Mouse (Mus musculus): ENCODE measurements at regions not wholly inside any gene's neighbourhood (a gene's known extent, or its start where the extent isn't known, plus 50 kb on each side); places are given as distances from the start of the nearest gene placed in this dataset.

GRCm38 (mm10) chr15:62709546-62709945 lies 1135.4 kb downstream of the Gsdmc2 start:
- Histone ChIP-seq H3K9me3 (replicated peaks; ENCODE audit: control insufficient read depth, low read length, poor library complexity, severe bottlenecking) (no peaks in the 10 kb centered on the region), H3K4me3 (ENCODE audit: low read depth, low read length) (no peak overlapping the region), H3K4me2 (ENCODE audit: low read length) (no peak overlapping the region), H3K27me3 (ENCODE audit: control insufficient read depth, insufficient read depth, low read depth, low read length) (no peaks in the 10 kb centered on the region), H3K4me1 (ENCODE audit: control insufficient read depth, insufficient read depth, low read length) (no peaks in the 10 kb centered on the region), H3K27ac (ENCODE audit: low read length) (no peak overlapping the region), H3K9ac (ENCODE audit: low read depth, low read length) (no peak overlapping the region), H3K36me3 (ENCODE audit: control insufficient read depth, insufficient read depth, low read length) (no peaks in the 10 kb centered on the region)
- ATAC-seq = no peak
- 69% methylated on average over 2 of the region's 2 CpGs for WGBS

GRCm38 (mm10) chr15:62698559-62698958 lies 1146.4 kb downstream of the Gsdmc2 start:
- no peaks in the 10 kb centered on the region for H3K27me3 ChIP-seq (ENCODE audit: control insufficient read depth, insufficient read depth, low read depth, low read length)
- 76% methylated on average over 1 of the region's 1 CpGs for WGBS
- no peak for ATAC-seq
- no peaks in the 10 kb centered on the region for H3K4me1 ChIP-seq (ENCODE audit: control insufficient read depth, insufficient read depth, low read length)
- H3K4me2 ChIP-seq (ENCODE audit: low read length) = no peak overlapping the region
- no peaks in the 10 kb centered on the region for H3K9me3 ChIP-seq (replicated peaks; ENCODE audit: control insufficient read depth, low read length, poor library complexity, severe bottlenecking)
- H3K36me3 ChIP-seq (ENCODE audit: control insufficient read depth, insufficient read depth, low read length) = no peaks in the 10 kb centered on the region
- H3K27ac ChIP-seq (ENCODE audit: low read length) = no peak overlapping the region
- H3K9ac ChIP-seq (ENCODE audit: low read depth, low read length) = no peak overlapping the region
- H3K4me3 ChIP-seq (ENCODE audit: low read depth, low read length) = no peak overlapping the region

- H3K9me3 ChIP-seq (replicated peaks; ENCODE audit: control insufficient read depth, low read length, poor library complexity, severe bottlenecking) = no peaks in the 10 kb centered on the region
- H3K4me3 ChIP-seq (ENCODE audit: low read depth, low read length) = no peak overlapping the region
- H3K27me3 ChIP-seq (ENCODE audit: control insufficient read depth, insufficient read depth, low read depth, low read length) = no peaks in the 10 kb centered on the region
- H3K27ac ChIP-seq (ENCODE audit: low read length) = no peak overlapping the region
- H3K4me2 ChIP-seq (ENCODE audit: low read length) = no peak overlapping the region
- no peak for ATAC-seq
- WGBS = 60% methylated on average over 3 of the region's 3 CpGs
- H3K4me1 ChIP-seq (ENCODE audit: control insufficient read depth, insufficient read depth, low read length) = no peaks in the 10 kb centered on the region
- H3K36me3 ChIP-seq (ENCODE audit: control insufficient read depth, insufficient read depth, low read length) = no peaks in the 10 kb centered on the region
- no peak overlapping the region for H3K9ac ChIP-seq (ENCODE audit: low read depth, low read length)
These were observed 1150.2 kb downstream of the Gsdmc2 start for GRCm38 (mm10) chr15:62694734-62695133.

GRCm38 (mm10) chr15:62693671-62694070 lies 1151.3 kb downstream of the Gsdmc2 start:
- Histone ChIP-seq H3K4me1 (ENCODE audit: control insufficient read depth, insufficient read depth, low read length) (no peaks in the 10 kb centered on the region), H3K27ac (ENCODE audit: low read length) (no peak overlapping the region), H3K9ac (ENCODE audit: low read depth, low read length) (no peak overlapping the region), H3K27me3 (ENCODE audit: control insufficient read depth, insufficient read depth, low read depth, low read length) (no peaks in the 10 kb centered on the region), H3K4me3 (ENCODE audit: low read depth, low read length) (no peak overlapping the region), H3K36me3 (ENCODE audit: control insufficient read depth, insufficient read depth, low read length) (no peaks in the 10 kb centered on the region), H3K4me2 (ENCODE audit: low read length) (no peak overlapping the region), H3K9me3 (replicated peaks; ENCODE audit: control insufficient read depth, low read length, poor library complexity, severe bottlenecking) (no peaks in the 10 kb centered on the region)
- WGBS = 95% methylated on average over 9 of the region's 10 CpGs
- no peak for ATAC-seq

- ATAC-seq = no peak
- no peaks in the 10 kb centered on the region for H3K9me3 ChIP-seq (replicated peaks; ENCODE audit: control insufficient read depth, low read length, poor library complexity, severe bottlenecking)
- 44% methylated on average over 4 of the region's 4 CpGs for WGBS
- H3K27me3 ChIP-seq (ENCODE audit: control insufficient read depth, insufficient read depth, low read depth, low read length) = no peaks in the 10 kb centered on the region
- no peak overlapping the region for H3K27ac ChIP-seq (ENCODE audit: low read length)
- no peak overlapping the region for H3K4me2 ChIP-seq (ENCODE audit: low read length)
- H3K4me3 ChIP-seq (ENCODE audit: low read depth, low read length) = no peak overlapping the region
- no peak overlapping the region for H3K9ac ChIP-seq (ENCODE audit: low read depth, low read length)
- H3K4me1 ChIP-seq (ENCODE audit: control insufficient read depth, insufficient read depth, low read length) = no peaks in the 10 kb centered on the region
- H3K36me3 ChIP-seq (ENCODE audit: control insufficient read depth, insufficient read depth, low read length) = no peaks in the 10 kb centered on the region
These were observed 1171.6 kb downstream of the Gsdmc2 start for GRCm38 (mm10) chr15:62673410-62673809.

- Histone ChIP-seq H3K4me3 (ENCODE audit: low read depth, low read length) (no peak overlapping the region), H3K9ac (ENCODE audit: low read depth, low read length) (no peak overlapping the region), H3K4me2 (ENCODE audit: low read length) (no peak overlapping the region), H3K27ac (ENCODE audit: low read length) (no peak overlapping the region), H3K9me3 (replicated peaks; ENCODE audit: control insufficient read depth, low read length, poor library complexity, severe bottlenecking) (no peaks in the 10 kb centered on the region), H3K27me3 (ENCODE audit: control insufficient read depth, insufficient read depth, low read depth, low read length) (no peaks in the 10 kb centered on the region), H3K4me1 (ENCODE audit: control insufficient read depth, insufficient read depth, low read length) (no peaks in the 10 kb centered on the region), H3K36me3 (ENCODE audit: control insufficient read depth, insufficient read depth, low read length) (no peaks in the 10 kb centered on the region)
- 90% methylated on average over 3 of the region's 3 CpGs for WGBS
- ATAC-seq = no peak
These were observed 1175.0 kb downstream of the Gsdmc2 start for GRCm38 (mm10) chr15:62670026-62670425.

GRCm38 (mm10) chr15:62659096-62659495 lies 1185.9 kb downstream of the Gsdmc2 start:
- 47% methylated on average over 4 of the region's 4 CpGs for WGBS
- Histone ChIP-seq H3K27me3 (ENCODE audit: control insufficient read depth, insufficient read depth, low read depth, low read length) (no peaks in the 10 kb centered on the region), H3K9me3 (replicated peaks; ENCODE audit: control insufficient read depth, low read length, poor library complexity, severe bottlenecking) (no peaks in the 10 kb centered on the region), H3K4me1 (ENCODE audit: control insufficient read depth, insufficient read depth, low read length) (no peaks in the 10 kb centered on the region), H3K36me3 (ENCODE audit: control insufficient read depth, insufficient read depth, low read length) (no peaks in the 10 kb centered on the region), H3K27ac (ENCODE audit: low read length) (no peak overlapping the region), H3K4me2 (ENCODE audit: low read length) (no peak overlapping the region), H3K4me3 (ENCODE audit: low read depth, low read length) (no peak overlapping the region), H3K9ac (ENCODE audit: low read depth, low read length) (no peak overlapping the region)
- ATAC-seq = no peak

- ATAC-seq = no peak
- H3K4me1 ChIP-seq (ENCODE audit: control insufficient read depth, insufficient read depth, low read length) = no peaks in the 10 kb centered on the region
- WGBS = 87% methylated on average over 1 of the region's 1 CpGs
- H3K27me3 ChIP-seq (ENCODE audit: control insufficient read depth, insufficient read depth, low read depth, low read length) = no peaks in the 10 kb centered on the region
- H3K4me3 ChIP-seq (ENCODE audit: low read depth, low read length) = no peak overlapping the region
- H3K9ac ChIP-seq (ENCODE audit: low read depth, low read length) = no peak overlapping the region
- no peak overlapping the region for H3K27ac ChIP-seq (ENCODE audit: low read length)
- no peaks in the 10 kb centered on the region for H3K9me3 ChIP-seq (replicated peaks; ENCODE audit: control insufficient read depth, low read length, poor library complexity, severe bottlenecking)
- H3K4me2 ChIP-seq (ENCODE audit: low read length) = no peak overlapping the region
- no peaks in the 10 kb centered on the region for H3K36me3 ChIP-seq (ENCODE audit: control insufficient read depth, insufficient read depth, low read length)
These were observed 1186.3 kb downstream of the Gsdmc2 start for GRCm38 (mm10) chr15:62658695-62659094.

- Histone ChIP-seq H3K27me3 (ENCODE audit: control insufficient read depth, insufficient read depth, low read depth, low read length) (no peaks in the 10 kb centered on the region), H3K36me3 (ENCODE audit: control insufficient read depth, insufficient read depth, low read length) (no peaks in the 10 kb centered on the region), H3K4me3 (ENCODE audit: low read depth, low read length) (no peak overlapping the region), H3K9ac (ENCODE audit: low read depth, low read length) (no peak overlapping the region), H3K4me1 (ENCODE audit: control insufficient read depth, insufficient read depth, low read length) (no peaks in the 10 kb centered on the region), H3K9me3 (replicated peaks; ENCODE audit: control insufficient read depth, low read length, poor library complexity, severe bottlenecking) (no peaks in the 10 kb centered on the region), H3K4me2 (ENCODE audit: low read length) (no peak overlapping the region), H3K27ac (ENCODE audit: low read length) (no peak overlapping the region)
- WGBS = 59% methylated on average over 6 of the region's 6 CpGs
- no peak for ATAC-seq
These were observed 1198.4 kb downstream of the Gsdmc2 start for GRCm38 (mm10) chr15:62646476-62647168.
